Mouse (Mus musculus): ENCODE data around the gene Hba-a2.

The Hba-a2 gene

DNA sequence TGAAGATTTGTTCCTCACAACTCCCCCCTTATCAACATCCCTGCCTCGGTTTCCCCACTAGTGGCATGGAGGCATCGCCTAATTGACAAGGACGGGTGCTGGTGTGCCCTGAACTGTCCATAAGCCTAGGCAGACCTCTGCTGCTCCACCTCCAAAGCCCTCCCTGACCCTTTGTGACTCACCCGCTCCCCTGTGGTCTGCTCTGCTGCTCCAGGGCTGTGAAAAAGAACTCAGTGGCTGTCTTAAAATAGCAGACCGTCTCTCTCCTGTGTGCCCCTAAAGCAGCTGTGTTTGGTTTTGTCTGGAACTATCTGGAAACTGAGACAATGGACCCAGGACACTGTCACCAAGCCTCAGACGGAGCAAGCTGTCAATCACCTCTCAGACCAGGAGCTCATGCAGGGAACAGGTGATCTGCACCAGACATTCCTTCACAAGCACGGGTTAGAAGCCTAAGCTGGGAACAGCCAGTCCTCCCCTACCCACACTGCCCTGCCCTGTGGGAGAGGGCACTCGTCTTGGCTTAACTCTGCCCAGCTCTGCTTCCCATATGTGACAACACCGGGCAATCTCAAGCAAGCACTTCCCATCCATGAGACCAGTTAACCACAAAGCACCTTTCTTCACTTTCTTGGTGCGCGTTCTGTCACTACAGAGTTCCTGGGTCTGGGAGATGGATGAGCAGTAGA is 24.4 kb downstream of the Hba-a2 start:
- DNase-seq (ENCODE audit: low spot score in 2 of 2), result no peak

GRCm38 (mm10) chr11:32321196-32321565 is 24.9 kb downstream of the Hba-a2 start:
- DNase-seq (ENCODE audit: low spot score in 2 of 2), result peak; percentile 45 to 63

- DNase-seq (ENCODE audit: low spot score in 2 of 2), result peak; percentile 72 to 78
These were observed 28.3 kb downstream of the Hba-a2 start for GRCm38 (mm10) chr11:32324609-32325008.

DNA sequence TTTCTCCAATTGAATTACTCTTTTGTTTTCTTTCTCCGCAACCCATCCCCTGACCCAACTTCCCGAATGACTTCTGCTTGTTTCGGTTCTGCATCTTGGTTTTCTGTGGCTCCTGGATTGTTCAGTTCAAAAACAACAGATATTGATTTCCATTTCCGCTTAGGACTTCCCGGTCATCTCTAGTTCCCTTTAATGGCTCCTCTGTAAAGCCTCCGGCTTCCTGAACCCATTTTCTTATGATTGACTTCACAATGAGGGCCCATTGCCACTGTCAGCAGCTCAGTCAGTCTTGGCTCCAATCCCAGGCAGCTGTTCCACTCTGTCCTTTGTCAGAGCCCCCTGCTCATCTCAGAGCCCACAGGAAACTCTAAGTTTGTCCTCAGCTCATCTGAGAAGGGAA is 34.8 kb downstream of the Hba-a2 start:
- no peak for DNase-seq (ENCODE audit: low spot score in 2 of 2)

DNA sequence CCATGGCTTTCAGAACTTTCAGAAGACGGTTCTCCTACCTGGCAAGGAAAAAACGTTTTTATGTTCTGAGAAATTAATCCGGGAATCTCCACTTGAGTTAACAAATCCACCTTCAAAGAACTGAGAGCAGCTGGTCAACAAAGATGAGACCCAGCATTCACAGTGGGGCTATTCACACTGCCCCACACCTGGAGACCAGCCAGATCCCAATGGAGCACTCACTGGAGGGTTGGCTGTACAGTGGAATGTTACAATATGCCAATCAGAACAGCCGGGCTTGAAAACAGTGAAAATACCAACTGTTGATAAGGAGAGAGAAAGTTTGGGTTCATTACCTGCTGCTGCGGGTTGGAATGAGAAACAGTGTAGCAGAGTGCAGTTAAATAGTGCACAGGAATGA is 35.6 kb downstream of the Hba-a2 start:
- DNase-seq (ENCODE audit: low spot score in 2 of 2), result no peak

GRCm38 (mm10) chr11:32333235-32333634 is 36.9 kb downstream of the Hba-a2 start:
- DNase-seq (ENCODE audit: low spot score in 2 of 2), result no peak

- no peak for DNase-seq (ENCODE audit: low spot score in 2 of 2)
These were observed 40.2 kb downstream of the Hba-a2 start for GRCm38 (mm10) chr11:32336435-32336907.

- DNase-seq (ENCODE audit: low spot score in 2 of 2), result no peak
These were observed 42.8 kb downstream of the Hba-a2 start for GRCm38 (mm10) chr11:32339131-32339531.

GRCm38 (mm10) chr11:32340476-32341473 is 44.5 kb downstream of the Hba-a2 start:
- DNase-seq (ENCODE audit: low spot score in 2 of 2), result peak in 1 of 2 experiments; percentile 65

GRCm38 (mm10) chr11:32342770-32343191 is 46.5 kb downstream of the Hba-a2 start:
- DNase-seq (ENCODE audit: low spot score in 2 of 2), result no peak

GRCm38 (mm10) chr11:32343350-32343749 is 47.1 kb downstream of the Hba-a2 start:
- DNase-seq (ENCODE audit: low spot score in 2 of 2), result no peak

DNA sequence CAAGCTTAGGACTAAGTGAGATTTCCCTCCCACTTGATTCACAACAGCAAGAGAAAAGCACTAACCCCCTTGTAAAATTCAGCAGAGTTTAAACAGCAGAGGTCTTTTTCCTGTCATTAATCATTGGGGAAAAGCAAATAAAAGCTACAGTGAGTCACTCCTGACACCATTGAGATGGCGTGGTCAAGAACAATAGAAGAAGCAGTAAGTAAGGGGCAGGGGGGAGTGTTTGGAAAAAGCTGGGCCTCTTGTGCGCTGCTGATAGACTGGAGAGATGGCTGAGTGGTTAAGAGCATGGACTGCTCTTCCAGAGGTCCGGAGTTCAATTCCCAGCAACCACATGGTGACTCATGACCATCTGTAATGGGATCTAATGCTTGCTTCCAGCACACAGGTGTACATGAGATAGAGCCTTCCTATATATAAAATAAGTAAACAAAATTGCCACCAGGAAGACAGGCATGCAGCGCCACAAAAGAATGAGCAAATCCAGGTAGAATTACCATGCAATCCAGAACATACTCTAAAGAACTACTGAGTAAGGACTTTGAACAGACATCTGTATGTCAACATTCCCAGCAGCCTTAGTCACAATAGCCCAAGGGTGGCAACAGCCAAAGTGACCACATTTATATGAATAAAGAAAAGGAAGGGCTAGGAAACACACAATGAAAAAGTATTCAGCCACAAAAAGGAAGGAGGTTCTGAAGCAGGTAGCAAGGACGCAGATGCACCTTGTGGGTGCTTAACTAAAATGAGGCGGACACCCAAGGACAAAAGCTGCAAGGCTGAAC is 49.4 kb downstream of the Hba-a2 start:
- no peak for DNase-seq (ENCODE audit: low spot score in 2 of 2)

Data from right cerebral cortex, postnatal 36 days (tissue).